Mouse (Mus musculus) gastrocnemius, adult 18-20 months (tissue): ENCODE results near the gene Cdon. TPM values are rescaled to one million over a fixed set of nuclear protein-coding genes. Genes with fewer than 3 reads are reported as not detected.

Experiments
- DNase-seq: peaks from one replicate; pipeline ENCODE4 v3.0.0; 2021; ENCODE audit warnings: low spot score
- total RNA-seq, 2 experiments: library from RNA; stranded (reverse); gene quantifications; 2 replicates each; pipeline ENCODE4 v1.2.3; 2021

The Cdon gene
- total RNA-seq, 2 experiments from 2014 or later = 9.5 to 10.4 TPM

GRCm38 (mm10) chr9:35535876-35536275 is 114.9 kb downstream of the Cdon start:
- no peak for DNase-seq

- DNase-seq = no peak
Observed at GRCm38 (mm10) chr9:35539001-35539750, 118.2 kb downstream of the Cdon start.

- DNase-seq = no peak
Observed at GRCm38 (mm10) chr9:35541024-35541423, 120.1 kb downstream of the Cdon start.

GRCm38 (mm10) chr9:35541488-35541887 is 120.6 kb downstream of the Cdon start:
- DNase-seq = peak; percentile 75

GRCm38 (mm10) chr9:35541941-35542340 is 121.0 kb downstream of the Cdon start:
- DNase-seq = no peak

- no peak for DNase-seq
Observed at GRCm38 (mm10) chr9:35543099-35543860, 122.4 kb downstream of the Cdon start.

- DNase-seq = peak; percentile 56
Observed at GRCm38 (mm10) chr9:35544666-35545065, 123.7 kb downstream of the Cdon start.

GRCm38 (mm10) chr9:35545704-35546103 is 124.8 kb downstream of the Cdon start:
- no peak for DNase-seq

GRCm38 (mm10) chr9:35546745-35547144 is 125.8 kb downstream of the Cdon start:
- no peak for DNase-seq

- DNase-seq = no peak
Observed at GRCm38 (mm10) chr9:35548455-35548854, 127.5 kb downstream of the Cdon start.

GRCm38 (mm10) chr9:35556494-35557102 is 135.7 kb downstream of the Cdon start:
- DNase-seq = no peak

Other genes starting within 250 kb of the Cdon start
- 1 to 10 TPM; 7.5 to 10.0 TPM for gene Dcps, start 245.1 kb upstream of the Cdon start, total RNA-seq
- 100 to 1,000 TPM; 228 to 237 TPM for gene Srpr, start 221.0 kb upstream of the Cdon start, total RNA-seq
- gene Tirap, start 220.8 kb upstream of the Cdon start, total RNA-seq = 10 to 100 TPM; 24.4 to 35.0 TPM
- gene Foxred1, start 210.1 kb upstream of the Cdon start, total RNA-seq = 10 to 100 TPM; 14.6 to 19.5 TPM
- 10 to 100 TPM; 22.6 to 28.3 TPM for gene Fam118b, start 153.3 kb upstream of the Cdon start, total RNA-seq
- gene Rpusd4, start 153.3 kb upstream of the Cdon start, total RNA-seq = 1 to 10 TPM; 7.0 TPM
- gene Gm1113, start 97.1 kb downstream of the Cdon start, total RNA-seq = not detected
- not detected for gene Ddx25, start 137.4 kb downstream of the Cdon start, total RNA-seq
- 10 to 100 TPM in 1 of 2 experiments, 1 to 10 TPM in 1; 9.2 to 10.3 TPM for gene Pus3, start 137.5 kb downstream of the Cdon start, total RNA-seq
- not detected for gene Pate2, start 149.2 kb downstream of the Cdon start, total RNA-seq
- gene Hyls1, start 149.3 kb downstream of the Cdon start, total RNA-seq = under 1 TPM; 0.80 to 0.95 TPM
- gene Pate4, start 190.8 kb downstream of the Cdon start, total RNA-seq = not detected
- not detected for gene Pate3, start 227.1 kb downstream of the Cdon start, total RNA-seq